Mouse (Mus musculus) CH12.LX (cell line): ENCODE measurements around the gene Chst8. TPM values are rescaled to one million over a fixed set of nuclear protein-coding genes. Genes with fewer than 3 reads are reported as not detected.

Experiments used
- DNase-seq: peaks from one replicate; pipeline ENCODE4 v3.0.0-alpha.2; 2013; ENCODE audit errors: extremely low read depth
- H3K27ac ChIP-seq: 2 replicates; pipeline ENCODE4 v1.5.1; 2012; ENCODE audit warnings: low read depth, mild to moderate bottlenecking, control low read depth, moderate library complexity; ENCODE audit not compliant: insufficient read depth
- H3K27me3 ChIP-seq: replicated peaks from 2 replicates; pipeline ENCODE3; 2012; ENCODE audit warnings: inconsistent platforms
- H3K36me3 ChIP-seq, 2 experiments: replicated peaks in 1 of 2; 2 replicates each; pipeline versions ENCODE3 to v1.6.1; 2012; ENCODE audit warnings: inconsistent platforms in 1 of 2, low read length in 1 of 2, mild to moderate bottlenecking in 1 of 2, mixed read lengths in 1 of 2, moderate library complexity in 1 of 2; ENCODE audit not compliant: control insufficient read depth in 1 of 2, insufficient read depth in 1 of 2
- H3K4me1 ChIP-seq, 2 experiments: 2 replicates each; pipeline ENCODE4 v1.6.1; 2012; ENCODE audit warnings: inconsistent platforms in 1 of 2, moderate library complexity in 1 of 2; ENCODE audit not compliant: insufficient read depth in 2 of 2, control insufficient read depth in 1 of 2
- H3K4me2 ChIP-seq: 2 replicates; pipeline ENCODE4 v1.6.1; 2012; ENCODE audit warnings: low read depth, mild to moderate bottlenecking, control low read depth; ENCODE audit not compliant: poor library complexity, insufficient read depth, severe bottlenecking
- H3K4me3 ChIP-seq, 3 experiments: fragments of 150-350 bp in 1 of 3; sonication (generic) in 1 of 3; replicated peaks in 1 of 3; 2 replicates each; pipeline versions ENCODE3 to v1.5.1; 2011 to 2012; ENCODE audit warnings: low read depth in 2 of 3, low read length in 2 of 3, mild to moderate bottlenecking in 2 of 3, moderate library complexity in 2 of 3, control low read depth in 1 of 3, improper control_type of control experiment in 1 of 3, inconsistent platforms in 1 of 3, mixed read lengths in 1 of 3; ENCODE audit not compliant: poor library complexity in 1 of 3
- H3K79me2 ChIP-seq: replicated peaks from 2 replicates; pipeline ENCODE4 v1.6.1; 2012; ENCODE audit warnings: mild to moderate bottlenecking, moderate library complexity; ENCODE audit not compliant: control insufficient read depth, poor library complexity, insufficient read depth, severe bottlenecking; ENCODE audit errors: extremely low read depth
- H3K9ac ChIP-seq: 2 replicates; pipeline ENCODE4 v1.6.1; 2012; ENCODE audit warnings: low read depth, mild to moderate bottlenecking, control low read depth, moderate library complexity; ENCODE audit not compliant: insufficient read depth
- H3K9me3 ChIP-seq: replicated peaks from 2 replicates; pipeline ENCODE3; 2012; ENCODE audit warnings: low read length, inconsistent platforms, mixed read lengths
- BHLHE40 ChIP-seq: IDR thresholded peaks from 2 replicates; pipeline ENCODE4 v1.6.1; 2011; ENCODE audit warnings: mild to moderate bottlenecking, low read depth, low read length, improper control_type of control experiment
- CHD2 ChIP-seq: IDR thresholded peaks from 2 replicates; pipeline ENCODE4 v1.6.1; 2011; ENCODE audit warnings: low read length, improper control_type of control experiment
- CTCF ChIP-seq, 2 experiments: IDR thresholded peaks in 1 of 2; conservative IDR thresholded peaks in 1 of 2; 2 replicates each; pipeline ENCODE4 v1.5.1; 2011 to 2012; ENCODE audit warnings: low read depth in 2 of 2, low read length in 2 of 2, improper control_type of control experiment in 1 of 2, inconsistent platforms in 1 of 2, mild to moderate bottlenecking in 1 of 2, moderate library complexity in 1 of 2
- EP300 ChIP-seq: IDR thresholded peaks from 2 replicates; pipeline ENCODE4 v1.6.1; 2011; ENCODE audit warnings: low read length, improper control_type of control experiment
- IRF4 ChIP-seq: IDR thresholded peaks from 2 replicates; pipeline ENCODE4 v1.6.1; 2014; ENCODE audit warnings: low read depth, mild to moderate bottlenecking, inconsistent platforms, low read length, improper control_type of control experiment
- JUND ChIP-seq: conservative IDR thresholded peaks from 2 replicates; pipeline ENCODE4 v1.6.1; 2011; ENCODE audit warnings: low read depth, low read length, improper control_type of control experiment
- MAFK ChIP-seq: IDR thresholded peaks from 2 replicates; pipeline ENCODE4 v1.6.1; 2011; ENCODE audit warnings: low read length, improper control_type of control experiment; ENCODE audit not compliant: insufficient replicate concordance
- MAX ChIP-seq: IDR thresholded peaks from 2 replicates; pipeline ENCODE4 v1.6.1; 2011; ENCODE audit warnings: low read length, improper control_type of control experiment
- MXI1 ChIP-seq: IDR thresholded peaks from 2 replicates; pipeline ENCODE4 v1.6.1; 2011; ENCODE audit warnings: mild to moderate bottlenecking, low read depth, low read length, improper control_type of control experiment
- NRF1 ChIP-seq: IDR thresholded peaks from 2 replicates; pipeline ENCODE4 v1.6.1; 2014; ENCODE audit warnings: low read depth, mild to moderate bottlenecking, inconsistent platforms, low read length, improper control_type of control experiment, moderate library complexity
- PAX5 ChIP-seq: IDR thresholded peaks from 2 replicates; pipeline ENCODE4 v1.6.1; 2012; ENCODE audit warnings: low read length, inconsistent platforms, mixed read lengths
- RCOR1 ChIP-seq: conservative IDR thresholded peaks from 2 replicates; pipeline ENCODE4 v1.6.1; 2012; ENCODE audit warnings: low read depth, mild to moderate bottlenecking, inconsistent platforms, low read length, improper control_type of control experiment
- SIN3A ChIP-seq: IDR thresholded peaks from 2 replicates; pipeline ENCODE4 v1.6.1; 2012; ENCODE audit warnings: low read length, improper control_type of control experiment, inconsistent platforms
- SMC3 ChIP-seq: IDR thresholded peaks from 2 replicates; pipeline ENCODE4 v1.6.1; 2011; ENCODE audit warnings: low read depth, low read length, improper control_type of control experiment
- TCF12 ChIP-seq: IDR thresholded peaks from 2 replicates; pipeline ENCODE4 v1.6.1; 2014; ENCODE audit warnings: low read depth, mild to moderate bottlenecking, inconsistent platforms, low read length, improper control_type of control experiment
- UBTF ChIP-seq: IDR thresholded peaks from 2 replicates; pipeline ENCODE4 v1.6.1; 2012; ENCODE audit warnings: low read depth, mild to moderate bottlenecking, inconsistent platforms, low read length, improper control_type of control experiment, moderate library complexity
- USF1 ChIP-seq: IDR thresholded peaks from 2 replicates; pipeline ENCODE4 v1.6.1; 2014; ENCODE audit warnings: low read depth, mild to moderate bottlenecking, inconsistent platforms, low read length, improper control_type of control experiment
- USF2 ChIP-seq: conservative IDR thresholded peaks from 2 replicates; pipeline ENCODE4 v1.6.1; 2011; ENCODE audit warnings: low read depth, low read length, improper control_type of control experiment
- ZMIZ1 ChIP-seq: IDR thresholded peaks from 2 replicates; pipeline ENCODE4 v1.6.1; 2012; ENCODE audit warnings: low read depth, mild to moderate bottlenecking, inconsistent platforms, low read length, improper control_type of control experiment
- dilution Hi-C: fragments of 300-500 bp; cut with MboI; formaldehyde crosslinking; loops from 2 replicates; pipeline ENCODE4 v1.14.3; 2020; ENCODE audit warnings: low sequenced_read_pairs; ENCODE audit not compliant: extremely low pct_unique_long_range_greater_than_20kb, extremely low pct_ligation_motif_present
- in situ Hi-C: fragments of 300-500 bp; cut with MboI; formaldehyde crosslinking; loops from 3 replicates; pipeline ENCODE4 v1.14.3; 2019; ENCODE audit warnings: low sequenced_read_pairs, low pct_ligation_motif_present, low pct_unique_long_range_greater_than_20kb, mixed read lengths
- polyA plus RNA-seq: library from polyadenylated mRNA; unstranded; fragments of >175 nt; gene quantifications from 2 replicates; pipeline ENCODE4 v1.2.1, GENCODE M21; 2012; ENCODE audit warnings: low read depth; ENCODE audit not compliant: insufficient read length
- total RNA-seq, 2 experiments: library from RNA; depleted of rRNA; stranded (reverse); fragments of 300-350 nt in 1 of 2; fragments of >200 nt in 1 of 2; gene quantifications; 2 replicates each; pipeline ENCODE4 v1.2.3; 2012 to 2014

Chst8 gene
- total and polyA plus RNA-seq, 3 experiments, result 0.13 to 0.27 (median 0.16) TPM

DNA sequence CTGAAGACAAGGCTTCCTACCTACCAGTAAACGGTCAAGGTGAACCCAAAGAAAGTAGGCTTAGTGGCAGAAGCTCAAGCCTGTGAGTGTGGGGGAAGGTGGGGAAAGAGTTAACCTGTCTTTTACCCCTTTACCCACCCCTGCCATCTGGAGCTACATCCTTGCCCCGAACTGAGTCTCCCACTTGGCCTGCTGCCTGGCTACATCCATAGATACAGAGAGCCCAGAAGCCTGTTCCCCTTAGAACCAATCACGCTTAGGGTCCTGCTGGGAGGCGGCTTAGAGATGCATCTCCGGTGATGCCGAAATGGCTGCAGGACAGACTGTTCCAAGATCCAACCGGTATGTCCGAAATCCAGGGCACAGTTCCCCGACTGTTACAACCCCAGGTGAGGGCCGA is 1.5 kb downstream of the Chst8 start:
- Histone ChIP-seq H3K27me3 (no peaks in the 10 kb centered on the region), H3K9me3 (peaks cover 11% of the 10 kb centered on the region), H3K27ac (no peak overlapping the region), H3K79me2 (no peaks in the 10 kb centered on the region), H3K36me3 (no peaks in the 10 kb centered on the region), H3K4me2 (no peak overlapping the region), H3K9ac (no peak overlapping the region), H3K4me1 (no peaks in the 10 kb centered on the region), H3K4me3 (no peak overlapping the region)
- DNase-seq, result no peak
- in situ Hi-C loops (no loop called here), dilution Hi-C loops (no loop called here)
- TF ChIP-seq IRF4 (no peak), MXI1 (no peak), UBTF (no peak), MAFK (no peak), JUND (no peak), PAX5 (no peak), CHD2 (no peak), MAX (no peak), SMC3 (no peak), ZMIZ1 (no peak)

DNA sequence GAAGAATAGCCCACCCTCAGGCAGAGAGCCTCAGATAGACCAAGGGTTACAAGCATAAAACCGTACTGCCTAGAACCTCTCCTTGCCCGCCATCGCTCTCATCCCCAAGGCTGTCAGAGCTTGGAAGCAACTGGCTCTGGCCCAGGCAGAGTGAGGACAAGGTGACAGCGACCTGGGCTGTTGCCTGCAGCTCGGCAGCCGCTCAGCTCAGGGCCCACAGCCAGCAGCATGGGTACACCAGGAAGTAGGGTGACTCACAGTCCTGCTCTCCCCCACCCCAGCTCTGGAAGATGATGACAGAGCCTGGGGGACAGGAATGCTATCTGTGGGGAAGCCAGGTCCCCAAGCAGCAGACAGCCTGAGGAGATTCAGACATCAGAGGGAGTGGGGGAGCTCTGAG is 6.2 kb downstream of the Chst8 start:
- in situ Hi-C loops, result no loop called here
- H3K36me3 ChIP-seq, result no peaks in the 10 kb centered on the region
- no peak overlapping the region for H3K4me3 ChIP-seq
- H3K9ac ChIP-seq, result no peak overlapping the region
- no peak overlapping the region for H3K4me2 ChIP-seq
- DNase-seq, result no peak
- H3K27me3 ChIP-seq, result peaks cover 9% of the 10 kb centered on the region
- H3K79me2 ChIP-seq, result no peaks in the 10 kb centered on the region
- H3K27ac ChIP-seq, result no peak overlapping the region
- dilution Hi-C loops, result no loop called here
- H3K9me3 ChIP-seq, result no peaks in the 10 kb centered on the region
- TF ChIP-seq CTCF (conservative IDR thresholded peaks at IDR 0.05 in 1 of 2, IDR thresholded peaks at IDR 0.05 in 1 of 2; ENCODE audit: low read depth in 2 of 2, low read length in 2 of 2) (no peak), CHD2 (no peak), RCOR1 (no peak), BHLHE40 (no peak), NRF1 (no peak), UBTF (no peak), USF2 (no peak), EP300 (no peak), TCF12 (no peak), USF1 (no peak), SIN3A (no peak), JUND (no peak)
- peaks cover 0 to 2% of the 10 kb centered on the region in 2 experiments; a peak in 1 of 4 replicates for H3K4me1 ChIP-seq
